Mouse (Mus musculus) right cerebral cortex, postnatal 14 days (tissue): ENCODE measurements around the gene Tnni2.

ENCODE experiments used
- DNase-seq: peaks from one replicate; pipeline ENCODE4 v3.0.0; 2022

Gene Tnni2

GRCm38 (mm10) chr7:142460636-142461077, 19.0 kb downstream of the Tnni2 start, which contains the start of gene Lsp1:
Gene Lsp1 (plus strand): TSS chr7:142460809.
- no peak for DNase-seq

- no peak for DNase-seq
Measured at GRCm38 (mm10) chr7:142461446-142461845, 19.8 kb downstream of the Tnni2 start.

GRCm38 (mm10) chr7:142462190-142462589, 20.6 kb downstream of the Tnni2 start:
- no peak for DNase-seq

GRCm38 (mm10) chr7:142462594-142463078, 21.0 kb downstream of the Tnni2 start:
- DNase-seq: no peak

- no peak for DNase-seq
Measured at GRCm38 (mm10) chr7:142470171-142470691, 28.6 kb downstream of the Tnni2 start.

- no peak for DNase-seq
Measured at GRCm38 (mm10) chr7:142470808-142471413, 29.3 kb downstream of the Tnni2 start.

DNA sequence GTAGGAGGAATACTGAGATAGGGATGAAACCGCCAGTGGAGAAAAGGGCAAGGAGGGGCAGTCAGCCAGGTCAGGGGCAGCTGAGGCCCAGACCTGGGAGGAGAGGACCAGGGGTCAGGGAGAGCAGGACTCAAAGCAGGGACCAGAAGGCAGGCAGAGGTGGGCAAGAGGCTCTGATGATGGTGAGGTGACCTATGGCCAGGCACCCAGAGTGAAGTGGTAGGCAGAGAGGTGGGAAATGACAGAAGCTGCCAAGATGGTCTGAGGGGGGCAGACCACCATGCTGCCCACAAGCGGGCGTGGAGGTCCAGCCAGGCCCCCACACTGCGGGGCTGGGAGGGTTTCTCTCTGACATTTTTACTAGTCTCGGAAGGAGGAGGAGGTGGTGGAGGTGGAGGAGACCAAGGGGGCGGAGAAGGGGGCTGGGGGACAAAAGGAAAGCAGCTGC, 29.8 kb downstream of the Tnni2 start:
- no peak for DNase-seq

- DNase-seq: no peak
Measured at GRCm38 (mm10) chr7:142471884-142472570, 30.4 kb downstream of the Tnni2 start.

GRCm38 (mm10) chr7:142472936-142473335, 31.3 kb downstream of the Tnni2 start:
- no peak for DNase-seq

- DNase-seq: no peak
Measured at GRCm38 (mm10) chr7:142473476-142473875, 31.9 kb downstream of the Tnni2 start.

GRCm38 (mm10) chr7:142474799-142475198, 33.2 kb downstream of the Tnni2 start:
- DNase-seq: no peak

DNA sequence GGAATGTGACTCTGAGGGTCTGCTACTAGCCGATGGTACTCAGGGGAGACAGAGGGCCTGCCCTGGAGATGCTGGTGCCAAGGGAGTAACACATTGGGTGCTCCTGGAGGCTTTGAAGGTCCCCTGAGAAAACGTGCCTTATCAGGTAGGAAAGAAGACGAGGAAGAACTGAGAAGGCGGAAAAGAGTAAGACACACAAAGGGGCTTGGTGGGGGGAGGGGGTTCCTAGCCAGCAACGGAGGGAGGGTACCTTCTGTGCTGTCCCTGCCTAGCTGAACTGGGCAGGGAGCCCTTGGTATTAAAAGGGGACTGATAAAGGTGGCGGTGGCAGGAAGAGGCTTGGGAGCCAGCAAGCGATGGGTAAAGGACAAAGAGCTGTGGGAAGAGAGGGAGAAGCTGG, 34.0 kb downstream of the Tnni2 start:
- DNase-seq: no peak

- no peak for DNase-seq
Measured at GRCm38 (mm10) chr7:142476271-142476670, 34.7 kb downstream of the Tnni2 start.

DNA sequence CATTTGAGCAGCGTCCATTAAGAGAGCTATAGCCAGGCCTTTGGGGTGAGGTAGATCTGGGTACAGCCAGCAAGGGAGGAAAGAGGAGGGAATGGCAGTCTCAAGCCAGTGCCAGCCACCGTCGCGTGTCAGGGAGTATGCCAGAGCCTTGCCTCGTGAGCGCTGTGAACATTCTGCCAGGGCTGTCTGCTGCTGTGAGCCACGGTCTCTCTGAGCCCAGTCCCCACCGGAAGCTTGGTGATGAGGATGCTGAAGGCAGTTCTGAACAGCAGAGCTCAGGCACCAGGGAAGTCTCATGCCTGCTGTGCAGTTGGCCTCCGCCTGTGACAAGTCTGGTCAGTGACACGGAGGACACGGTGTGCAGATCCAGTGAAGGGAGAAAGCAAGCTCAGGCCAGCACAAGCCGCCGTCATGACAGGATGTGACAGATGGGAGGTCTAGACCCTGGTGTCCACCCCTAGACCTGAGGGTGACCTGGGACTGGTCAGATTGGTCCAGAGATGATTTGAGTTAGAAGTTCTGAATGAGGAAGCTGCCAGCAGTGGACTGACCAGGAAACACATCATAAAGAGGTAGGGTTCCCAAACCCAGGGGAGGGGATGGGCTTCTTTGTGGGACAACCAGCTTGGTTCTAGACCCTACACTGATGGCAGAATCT, 35.3 kb downstream of the Tnni2 start:
- DNase-seq: peak; percentile 47

- no peak for DNase-seq
Measured at GRCm38 (mm10) chr7:142478001-142478400, 36.4 kb downstream of the Tnni2 start.

GRCm38 (mm10) chr7:142478574-142478973, 37.0 kb downstream of the Tnni2 start:
- DNase-seq: no peak

GRCm38 (mm10) chr7:142479307-142479706, 37.7 kb downstream of the Tnni2 start:
- DNase-seq: peak; percentile 0

- peak; percentile 1 for DNase-seq
Measured at GRCm38 (mm10) chr7:142479886-142480285, 38.3 kb downstream of the Tnni2 start.

DNA sequence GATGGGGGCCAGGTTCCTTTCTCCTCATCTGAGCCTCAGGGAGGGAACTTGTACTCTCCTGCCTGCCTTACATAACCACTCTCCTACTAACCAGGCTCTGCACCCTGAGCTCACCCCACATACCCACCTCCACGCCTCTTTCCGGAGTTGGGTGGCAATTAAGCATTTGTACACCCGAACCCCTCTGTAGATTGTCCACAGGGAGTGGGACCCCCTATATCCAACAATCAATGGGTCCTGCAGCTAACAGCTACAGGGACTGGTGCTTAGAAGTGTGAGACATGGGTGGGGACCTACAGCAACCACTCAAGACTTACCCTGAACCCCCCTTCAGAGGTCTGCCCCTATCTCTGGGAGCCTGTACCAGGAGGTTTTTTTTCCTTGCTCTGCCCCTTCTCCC, 39.1 kb downstream of the Tnni2 start:
- DNase-seq: no peak

GRCm38 (mm10) chr7:142481186-142481567, 39.6 kb downstream of the Tnni2 start:
- peak; percentile 37 for DNase-seq

DNA sequence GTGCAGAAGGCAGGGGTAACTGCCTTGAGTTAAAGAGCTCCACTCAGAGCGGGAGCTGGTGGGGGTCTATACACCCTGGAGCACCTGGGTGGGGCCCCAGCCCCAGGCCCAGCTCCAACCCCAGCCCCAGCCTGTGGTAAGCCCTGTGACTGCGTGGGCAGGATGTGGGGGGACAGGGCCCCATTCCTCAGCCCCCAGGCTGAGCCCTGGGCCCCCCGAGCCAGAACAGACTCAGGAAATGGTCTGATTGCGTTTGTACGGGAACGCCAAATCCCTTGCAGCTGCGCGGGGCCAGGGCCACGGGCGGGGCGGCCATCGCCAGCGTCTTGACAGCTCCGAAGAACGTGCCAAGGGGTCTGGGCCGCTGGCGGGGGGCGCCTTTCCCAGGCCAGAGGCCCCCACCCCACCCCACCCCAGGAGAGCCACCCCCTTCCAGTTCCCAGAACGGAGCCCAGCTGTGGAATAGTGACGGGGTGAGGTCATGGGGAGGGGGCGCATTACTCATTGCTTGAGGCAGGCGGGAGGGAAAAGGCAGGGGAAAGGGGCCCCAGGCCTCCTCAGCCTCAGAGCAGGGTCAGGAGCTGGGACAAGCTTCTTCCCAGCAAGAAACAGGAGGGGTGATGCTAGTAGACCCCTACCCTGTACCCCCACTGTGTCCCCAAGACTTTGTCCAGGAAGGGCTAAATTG, 40.1 kb downstream of the Tnni2 start:
- peak; percentile 12 for DNase-seq

GRCm38 (mm10) chr7:142482256-142482609, 40.6 kb downstream of the Tnni2 start:
- DNase-seq: peak; percentile 4

- peak; percentile 3 for DNase-seq
Measured at GRCm38 (mm10) chr7:142483136-142483535, 41.5 kb downstream of the Tnni2 start.
